Mouse (Mus musculus) small intestine, adult 2 months (tissue): ENCODE data around the gene Cdkn2b. TPM values are rescaled to one million over a fixed set of nuclear protein-coding genes. Genes with fewer than 3 reads are reported as not detected.

Source experiments
- H3K27ac ChIP-seq: fragments of 200-500 bp; 2 replicates; pipeline ENCODE4 v1.5.1; 2012; ENCODE audit warnings: low read depth, low read length, control low read depth, inconsistent platforms; ENCODE audit not compliant: insufficient read depth
- H3K27me3 ChIP-seq: fragments of 200-500 bp; 2 replicates; pipeline ENCODE4 v1.6.1; 2012; ENCODE audit warnings: mild to moderate bottlenecking, moderate library complexity, low read length, inconsistent platforms; ENCODE audit not compliant: control insufficient read depth, insufficient read depth
- H3K36me3 ChIP-seq: fragments of 200-500 bp; 2 replicates; pipeline ENCODE4 v1.6.1; 2012; ENCODE audit warnings: mild to moderate bottlenecking, low read length, control low read depth, inconsistent platforms; ENCODE audit not compliant: control insufficient read depth, insufficient read depth
- H3K4me1 ChIP-seq: fragments of 200-500 bp; 2 replicates; pipeline ENCODE4 v1.6.1; 2012; ENCODE audit warnings: low read length, inconsistent platforms, mixed read lengths; ENCODE audit not compliant: control insufficient read depth, insufficient read depth, insufficient read length
- H3K4me3 ChIP-seq: fragments of 200-500 bp; 2 replicates; pipeline ENCODE4 v1.5.1; 2012; ENCODE audit warnings: low read depth, mild to moderate bottlenecking, control low read depth, inconsistent platforms, low read length, moderate library complexity
- CTCF ChIP-seq: fragments of 200-500 bp; IDR thresholded peaks from 2 replicates; pipeline ENCODE4 v1.5.1; 2012; ENCODE audit warnings: low read depth, mild to moderate bottlenecking, control low read depth, inconsistent platforms, low read length, moderate library complexity, mixed read lengths; ENCODE audit not compliant: insufficient replicate concordance, insufficient read length; ENCODE audit errors: extremely low read depth
- POLR2A ChIP-seq: fragments of 200-500 bp; IDR thresholded peaks from 2 replicates; pipeline ENCODE4 v1.6.1; 2012; ENCODE audit warnings: low read depth, mild to moderate bottlenecking, control low read depth, inconsistent platforms, low read length, moderate library complexity
- WGBS: fragments of 180-500 bp; shearing (Covaris S2); methylation state at CpG from one replicate; pipeline ENCODE4 v1.1.7; 2018; 5-methylcytosine and 5-hydroxymethylcytosine counted together
- polyA plus RNA-seq: library from polyadenylated mRNA; depleted of rRNA; stranded (reverse); fragments of >200 nt; gene quantifications from 2 replicates; pipeline ENCODE4 v1.2.3, GENCODE M21; 2012

Gene Cdkn2b
- polyA plus RNA-seq, 1 experiment = 280 TPM

- no peaks in the 10 kb centered on the region for H3K36me3 ChIP-seq
- H3K27ac ChIP-seq = no peak overlapping the region
- WGBS = 68% methylated on average over 9 of the region's 9 CpGs
- H3K27me3 ChIP-seq = no peaks in the 10 kb centered on the region
- H3K4me3 ChIP-seq = no peak overlapping the region
- TF ChIP-seq CTCF = no peak
- TF ChIP-seq POLR2A = no peak
- H3K4me1 ChIP-seq = peaks cover 3% of the 10 kb centered on the region; the same call in 1 of the 2 replicates
These were observed 39.6 kb upstream of the Cdkn2b start for GRCm38 (mm10) chr4:89350391-89350790.

DNA sequence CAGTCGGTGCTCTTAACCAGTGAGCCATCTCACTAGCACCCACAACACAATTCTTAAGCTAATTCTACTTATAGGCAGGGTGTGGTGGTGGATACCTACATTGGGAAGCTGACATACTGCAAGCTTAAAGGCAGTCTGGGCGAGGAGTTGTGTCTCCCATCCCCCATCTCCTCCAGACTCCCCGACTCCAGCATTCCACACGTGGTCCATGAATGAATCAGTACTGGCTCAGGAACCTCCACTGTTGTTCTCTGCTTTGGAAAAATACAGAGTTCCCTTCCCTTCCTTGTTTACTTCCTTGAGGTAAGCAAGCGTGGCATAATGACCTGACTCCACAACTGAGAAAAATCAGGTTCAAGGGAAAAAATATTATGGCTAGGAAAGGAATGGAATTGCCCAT, 38.0 kb upstream of the Cdkn2b start:
- no peak overlapping the region for H3K27ac ChIP-seq
- WGBS = 73% methylated on average over 5 of the region's 5 CpGs
- no peak for TF ChIP-seq POLR2A
- TF ChIP-seq CTCF = no peak

GRCm38 (mm10) chr4:89313461-89313860, 2.6 kb upstream of the Cdkn2b start:
- Histone ChIP-seq H3K4me3 (no peak overlapping the region), H3K27ac (no peak overlapping the region), H3K27me3 (no peaks in the 10 kb centered on the region; the same call in 1 of the 2 replicates), H3K4me1 (no peaks in the 10 kb centered on the region), H3K36me3 (peaks cover 4% of the 10 kb centered on the region; the same call in 1 of the 2 replicates)
- WGBS = 26% methylated on average over 13 of the region's 13 CpGs
- TF ChIP-seq CTCF = no peak
- TF ChIP-seq POLR2A = no peak

More for the DNA sequence above, 38.0 kb upstream of the Cdkn2b start:
- Histone ChIP-seq H3K36me3 (no peaks in the 10 kb centered on the region), H3K27me3 (no peaks in the 10 kb centered on the region), H3K4me1 (peaks cover 3% of the 10 kb centered on the region; the same call in 1 of the 2 replicates), H3K4me3 (no peak overlapping the region)

GRCm38 (mm10) chr4:89309996-89310395, 843 bp downstream of the Cdkn2b start:
- Histone ChIP-seq H3K36me3 (peaks cover 27% of the 10 kb centered on the region), H3K27me3 (peaks cover 6% of the 10 kb centered on the region), H3K4me3 (peak overlapping the region; percentile 91), H3K4me1 (peaks cover 6% of the 10 kb centered on the region), H3K27ac (peak overlapping the region; percentile 95)
- no peak for TF ChIP-seq POLR2A
- no peak for TF ChIP-seq CTCF
- 20% methylated on average over 11 of the region's 11 CpGs for WGBS

- Histone ChIP-seq H3K36me3 (peaks cover 27% of the 10 kb centered on the region), H3K27me3 (peaks cover 11% of the 10 kb centered on the region), H3K4me1 (peaks cover 9% of the 10 kb centered on the region), H3K27ac (no peak overlapping the region), H3K4me3 (peak overlapping the region; percentile 16; the same call in 1 of the 2 replicates)
- 63% methylated on average over 3 of the region's 3 CpGs for WGBS
- TF ChIP-seq POLR2A (no peak), CTCF (no peak)
These were observed 2.8 kb downstream of the Cdkn2b start for GRCm38 (mm10) chr4:89308001-89308400.

GRCm38 (mm10) chr4:89306798-89307365, 4.0 kb downstream of the Cdkn2b start:
- TF ChIP-seq CTCF (no peak; the same call in 1 of the 2 replicates), POLR2A (no peak)
- WGBS = 25% methylated on average over 25 of the region's 25 CpGs
- H3K27ac ChIP-seq = no peak overlapping the region
- peaks cover 9% of the 10 kb centered on the region for H3K4me1 ChIP-seq
- peak overlapping the region; percentile 59 for H3K4me3 ChIP-seq
- peaks cover 17% of the 10 kb centered on the region for H3K27me3 ChIP-seq
- H3K36me3 ChIP-seq = peaks cover 27% of the 10 kb centered on the region

DNA sequence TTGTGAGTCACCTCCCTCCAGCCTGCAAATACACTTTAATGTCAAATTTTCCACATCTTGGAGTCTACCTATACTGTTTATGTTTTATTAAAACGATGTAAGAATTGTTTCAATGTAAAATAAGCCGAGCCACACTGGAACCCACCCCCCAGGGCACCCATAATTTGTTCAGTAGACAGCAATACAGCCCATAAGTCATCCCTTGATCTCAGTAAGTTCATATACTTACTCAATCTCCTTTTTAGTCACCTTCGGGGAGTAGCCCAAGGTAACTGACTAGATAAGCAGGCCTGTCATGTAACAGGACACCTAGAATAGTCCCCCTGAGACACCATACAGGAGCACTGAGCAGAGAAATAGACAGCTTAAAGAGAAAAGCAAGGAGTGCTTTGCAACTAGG, 5.1 kb downstream of the Cdkn2b start:
- Histone ChIP-seq H3K27ac (no peak overlapping the region), H3K36me3 (peaks cover 27% of the 10 kb centered on the region), H3K27me3 (peaks cover 24% of the 10 kb centered on the region), H3K4me3 (no peak overlapping the region), H3K4me1 (peaks cover 9% of the 10 kb centered on the region)
- WGBS = 52% methylated on average over 3 of the region's 3 CpGs
- TF ChIP-seq POLR2A (no peak), CTCF (no peak)
